Mouse (Mus musculus): ENCODE results near the gene Enpp7. TPM values are rescaled to one million over a fixed set of nuclear protein-coding genes. Genes with fewer than 3 reads are reported as not detected.

The Enpp7 gene
- polyA plus RNA-seq, 2 experiments, result 0.05 TPM; not detected in 1

GRCm38 (mm10) chr11:118957070-118957471, 30.9 kb upstream of the Enpp7 start:
- H3K4me3 ChIP-seq (replicated peaks; ENCODE audit: low read length), result no peak overlapping the region
- no peak overlapping the region for H3K4me2 ChIP-seq (replicated peaks; ENCODE audit: low read depth, low read length, severe bottlenecking)
- 48% methylated on average over 14 of the region's 14 CpGs for WGBS
- no peaks in the 10 kb centered on the region for H3K9me3 ChIP-seq (ENCODE audit: control insufficient read depth, low read length)
- TF ChIP-seq POLR2A (IDR thresholded peaks at IDR 0.05; ENCODE audit: borderline replicate concordance, extremely low read depth, insufficient read depth, insufficient read length), result no peak
- ATAC-seq (ENCODE audit: low FRiP score, low read depth), result no peak
- peak; percentile 40 for DNase-seq (ENCODE audit: low spot score)
- H3K4me1 ChIP-seq (ENCODE audit: control insufficient read depth, insufficient read depth, low read length), result peaks cover 11% of the 10 kb centered on the region
- 0 out of 2 replicates have a peak overlapping the region, but pooled peaks have one; percentile 4 for H3K9ac ChIP-seq (ENCODE audit: low read depth, low read length, severe bottlenecking)
- no peak overlapping the region for H3K27ac ChIP-seq (replicated peaks; ENCODE audit: low read depth, low read length)
- H3K36me3 ChIP-seq (ENCODE audit: control insufficient read depth, insufficient read depth, low read length), result no peaks in the 10 kb centered on the region
- H3K27me3 ChIP-seq (ENCODE audit: control insufficient read depth, insufficient read depth, low read length), result no peaks in the 10 kb centered on the region

- Histone ChIP-seq H3K4me2 (replicated peaks; ENCODE audit: low read depth, low read length, severe bottlenecking) (no peak overlapping the region), H3K9me3 (ENCODE audit: control insufficient read depth, low read length) (no peaks in the 10 kb centered on the region), H3K4me3 (replicated peaks; ENCODE audit: low read length) (no peak overlapping the region), H3K9ac (ENCODE audit: low read depth, low read length, severe bottlenecking) (no peak overlapping the region), H3K36me3 (ENCODE audit: control insufficient read depth, insufficient read depth, low read length) (no peaks in the 10 kb centered on the region), H3K4me1 (ENCODE audit: control insufficient read depth, insufficient read depth, low read length) (peaks cover 12% of the 10 kb centered on the region), H3K27me3 (ENCODE audit: control insufficient read depth, insufficient read depth, low read length) (no peaks in the 10 kb centered on the region), H3K27ac (replicated peaks; ENCODE audit: low read depth, low read length) (no peak overlapping the region)
- 82% methylated on average over 3 of the region's 3 CpGs for WGBS
- DNase-seq (ENCODE audit: low spot score) (no peak), ATAC-seq (ENCODE audit: low FRiP score, low read depth) (no peak)
- no peak for TF ChIP-seq POLR2A (IDR thresholded peaks at IDR 0.05; ENCODE audit: borderline replicate concordance, extremely low read depth, insufficient read depth, insufficient read length)
These were observed 27.3 kb upstream of the Enpp7 start for GRCm38 (mm10) chr11:118960649-118961048.

- Histone ChIP-seq H3K36me3 (ENCODE audit: control insufficient read depth, insufficient read depth, low read length) (no peaks in the 10 kb centered on the region), H3K4me1 (ENCODE audit: control insufficient read depth, insufficient read depth, low read length) (peaks cover 6% of the 10 kb centered on the region), H3K4me2 (replicated peaks; ENCODE audit: low read depth, low read length, severe bottlenecking) (no peak overlapping the region), H3K27ac (replicated peaks; ENCODE audit: low read depth, low read length) (no peak overlapping the region), H3K9me3 (ENCODE audit: control insufficient read depth, low read length) (no peaks in the 10 kb centered on the region), H3K4me3 (replicated peaks; ENCODE audit: low read length) (no peak overlapping the region), H3K27me3 (ENCODE audit: control insufficient read depth, insufficient read depth, low read length) (no peaks in the 10 kb centered on the region), H3K9ac (ENCODE audit: low read depth, low read length, severe bottlenecking) (no peak overlapping the region)
- DNase-seq (ENCODE audit: low spot score), result no peak
- 58% methylated on average over 4 of the region's 4 CpGs for WGBS
- no peak for TF ChIP-seq POLR2A (IDR thresholded peaks at IDR 0.05; ENCODE audit: borderline replicate concordance, extremely low read depth, insufficient read depth, insufficient read length)
- no peak for ATAC-seq (ENCODE audit: low FRiP score, low read depth)
These were observed 25.5 kb upstream of the Enpp7 start for GRCm38 (mm10) chr11:118962478-118962877.

DNA sequence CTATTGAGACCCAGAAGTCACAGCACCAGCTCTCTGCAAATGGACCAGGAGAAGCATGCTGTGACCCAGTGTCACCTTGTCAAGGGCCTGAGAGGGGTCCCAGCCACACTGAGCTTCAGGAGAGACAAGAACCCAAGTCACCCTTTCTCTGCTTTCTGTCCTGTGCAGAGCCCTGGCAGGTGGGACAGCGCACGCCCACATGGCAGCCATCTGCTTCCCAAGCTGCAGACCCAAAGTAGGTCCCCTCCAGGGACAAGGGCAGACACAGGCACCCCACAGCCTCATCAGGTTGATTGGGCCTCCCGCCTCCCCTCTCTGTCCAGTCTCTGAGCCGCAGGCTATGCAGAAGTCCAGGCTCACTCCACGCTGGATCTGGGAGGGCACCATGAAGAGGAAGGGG, 24.1 kb upstream of the Enpp7 start:
- Histone ChIP-seq H3K27ac (replicated peaks; ENCODE audit: low read depth, low read length) (no peak overlapping the region), H3K4me2 (replicated peaks; ENCODE audit: low read depth, low read length, severe bottlenecking) (no peak overlapping the region), H3K9me3 (ENCODE audit: control insufficient read depth, low read length) (no peaks in the 10 kb centered on the region), H3K4me3 (replicated peaks; ENCODE audit: low read length) (no peak overlapping the region), H3K36me3 (ENCODE audit: control insufficient read depth, insufficient read depth, low read length) (no peaks in the 10 kb centered on the region), H3K9ac (ENCODE audit: low read depth, low read length, severe bottlenecking) (no peak overlapping the region), H3K27me3 (ENCODE audit: control insufficient read depth, insufficient read depth, low read length) (no peaks in the 10 kb centered on the region), H3K4me1 (ENCODE audit: control insufficient read depth, insufficient read depth, low read length) (0 out of 2 replicates have a peak, but pooled peaks cover 2% of the 10 kb centered on the region)
- DNase-seq (ENCODE audit: low spot score) (no peak), ATAC-seq (ENCODE audit: low FRiP score, low read depth) (no peak)
- 63% methylated on average over 5 of the region's 5 CpGs for WGBS
- TF ChIP-seq POLR2A (IDR thresholded peaks at IDR 0.05; ENCODE audit: borderline replicate concordance, extremely low read depth, insufficient read depth, insufficient read length), result no peak

DNA sequence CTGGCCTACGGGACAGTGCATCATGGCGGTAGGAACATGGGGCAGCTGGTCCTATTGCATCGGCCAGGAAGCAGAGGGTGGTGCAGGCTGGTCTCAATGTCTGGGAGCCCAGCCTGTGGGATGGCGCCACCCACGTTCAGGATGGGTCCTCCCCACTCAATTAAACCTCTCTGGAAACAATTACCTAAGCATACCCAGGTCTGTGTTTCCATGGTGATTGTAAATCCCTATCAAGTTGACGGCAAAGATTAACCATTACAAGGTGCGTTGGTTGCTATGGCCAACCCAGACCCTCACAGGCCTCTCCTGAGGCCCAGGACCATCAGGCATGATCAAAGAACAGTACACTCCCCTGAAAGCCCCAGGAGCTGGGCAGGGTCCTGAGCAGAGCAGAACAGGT, 22.9 kb upstream of the Enpp7 start:
- Histone ChIP-seq H3K4me3 (replicated peaks; ENCODE audit: low read length) (no peak overlapping the region), H3K9ac (ENCODE audit: low read depth, low read length, severe bottlenecking) (no peak overlapping the region), H3K4me1 (ENCODE audit: control insufficient read depth, insufficient read depth, low read length) (0 out of 2 replicates have a peak, but pooled peaks cover 2% of the 10 kb centered on the region), H3K27ac (replicated peaks; ENCODE audit: low read depth, low read length) (no peak overlapping the region), H3K27me3 (ENCODE audit: control insufficient read depth, insufficient read depth, low read length) (no peaks in the 10 kb centered on the region), H3K4me2 (replicated peaks; ENCODE audit: low read depth, low read length, severe bottlenecking) (no peak overlapping the region), H3K9me3 (ENCODE audit: control insufficient read depth, low read length) (no peaks in the 10 kb centered on the region), H3K36me3 (ENCODE audit: control insufficient read depth, insufficient read depth, low read length) (no peaks in the 10 kb centered on the region)
- ATAC-seq (ENCODE audit: low FRiP score, low read depth), result no peak
- WGBS, result 22% methylated on average over 7 of the region's 7 CpGs
- DNase-seq (ENCODE audit: low spot score), result no peak
- no peak for TF ChIP-seq POLR2A (IDR thresholded peaks at IDR 0.05; ENCODE audit: borderline replicate concordance, extremely low read depth, insufficient read depth, insufficient read length)

All from limb, embryonic 14.5 days (tissue).